Mouse (Mus musculus) lung, adult 2 months (tissue): Measurements from ENCODE around the gene Rpgr. TPM values are rescaled to one million over a fixed set of nuclear protein-coding genes. Genes with fewer than 3 reads are reported as not detected.
A peak's percentile ranks its signal among the peaks of the same experiment; 100 is the strongest.

Source experiments
- DNase-seq: peaks from one replicate; pipeline ENCODE4 v3.0.0; 2022
- H3K4me1 ChIP-seq: fragments of 200-500 bp; 2 replicates; pipeline ENCODE4 v1.6.1; 2011; ENCODE audit warnings: low read length; ENCODE audit not compliant: control insufficient read depth, insufficient read depth
- H3K4me3 ChIP-seq: fragments of 200-500 bp; replicated peaks from 2 replicates; pipeline ENCODE3; 2011; ENCODE audit warnings: low read depth, mild to moderate bottlenecking, control low read depth, low read length; ENCODE audit errors: extremely low read depth
- CTCF ChIP-seq: fragments of 200-500 bp; IDR thresholded peaks from 2 replicates; pipeline ENCODE4 v1.5.1; 2011; ENCODE audit warnings: mild to moderate bottlenecking, low read length, control low read depth; ENCODE audit not compliant: insufficient read depth
- POLR2A ChIP-seq: fragments of 200-500 bp; IDR thresholded peaks from 2 replicates; pipeline ENCODE4 v1.6.1; 2011; ENCODE audit warnings: low read depth, mild to moderate bottlenecking, control low read depth, low read length, borderline replicate concordance; ENCODE audit errors: extremely low read depth
- WGBS: fragments of 180-500 bp; shearing (Covaris S2); methylation state at CpG from one replicate; pipeline ENCODE4 v1.1.7; 2018; 5-methylcytosine and 5-hydroxymethylcytosine counted together
- polyA plus RNA-seq: library from polyadenylated mRNA; depleted of rRNA; stranded (reverse); fragments of >200 nt; gene quantifications from 2 replicates; pipeline ENCODE4 v1.2.3, GENCODE M21; 2012; rRNA removed

Gene Rpgr
- polyA plus RNA-seq, 1 experiment, result 2.2 TPM

- no peak for TF ChIP-seq CTCF
- TF ChIP-seq POLR2A, result no peak
- no peaks in the 10 kb centered on the region for H3K4me1 ChIP-seq
- H3K4me3 ChIP-seq, result no peak overlapping the region
- DNase-seq, result no peak
- 79% methylated on average over 3 of the region's 3 CpGs for WGBS
These were observed 120.9 kb downstream of the Rpgr start for GRCm38 (mm10) chrX:10095797-10096196.

- DNase-seq, result no peak
- Histone ChIP-seq H3K4me1 (no peaks in the 10 kb centered on the region), H3K4me3 (no peak overlapping the region)
- WGBS, result 86% methylated on average over 3 of the region's 3 CpGs
- no peak for TF ChIP-seq CTCF
These were observed 136.3 kb downstream of the Rpgr start for GRCm38 (mm10) chrX:10080385-10080784.

GRCm38 (mm10) chrX:10079981-10080380, 136.7 kb downstream of the Rpgr start:
- Histone ChIP-seq H3K4me1 (no peaks in the 10 kb centered on the region), H3K4me3 (no peak overlapping the region)
- no peak for TF ChIP-seq POLR2A
- TF ChIP-seq CTCF, result no peak
- DNase-seq, result no peak
- 75% methylated on average over 1 of the region's 1 CpGs for WGBS

- no peak for DNase-seq
- H3K4me3 ChIP-seq, result no peak overlapping the region
- TF ChIP-seq CTCF (no peak), POLR2A (no peak)
- WGBS, result 61% methylated on average over 3 of the region's 3 CpGs
- no peaks in the 10 kb centered on the region for H3K4me1 ChIP-seq
These were observed 142.8 kb downstream of the Rpgr start for GRCm38 (mm10) chrX:10073966-10074365.

GRCm38 (mm10) chrX:10071529-10071928, 145.2 kb downstream of the Rpgr start:
- no peak overlapping the region for H3K4me3 ChIP-seq
- WGBS, result 54% methylated on average over 2 of the region's 2 CpGs
- no peak for DNase-seq
- no peaks in the 10 kb centered on the region for H3K4me1 ChIP-seq
- TF ChIP-seq CTCF (no peak), POLR2A (no peak)

GRCm38 (mm10) chrX:10070689-10071088, 146.0 kb downstream of the Rpgr start:
- TF ChIP-seq CTCF (peak; percentile 37; the same call in 1 of the 2 replicates), POLR2A (no peak)
- WGBS, result 28% methylated on average over 6 of the region's 6 CpGs
- Histone ChIP-seq H3K4me1 (no peaks in the 10 kb centered on the region), H3K4me3 (no peak overlapping the region)
- DNase-seq, result no peak

GRCm38 (mm10) chrX:10069405-10069804, 147.3 kb downstream of the Rpgr start:
- 71% methylated on average over 4 of the region's 4 CpGs for WGBS
- no peak for TF ChIP-seq POLR2A
- no peak for TF ChIP-seq CTCF
- H3K4me3 ChIP-seq, result no peak overlapping the region
- no peaks in the 10 kb centered on the region for H3K4me1 ChIP-seq
- DNase-seq, result no peak

GRCm38 (mm10) chrX:10063781-10064180, 152.9 kb downstream of the Rpgr start:
- TF ChIP-seq POLR2A, result no peak
- TF ChIP-seq CTCF, result no peak
- WGBS, result 53% methylated on average over 1 of the region's 1 CpGs
- Histone ChIP-seq H3K4me1 (no peaks in the 10 kb centered on the region), H3K4me3 (no peak overlapping the region)
- DNase-seq, result no peak

- H3K4me1 ChIP-seq, result no peaks in the 10 kb centered on the region
- H3K4me3 ChIP-seq, result no peak overlapping the region
- no peak for DNase-seq
- WGBS, result 52% methylated on average over 2 of the region's 2 CpGs
- no peak for TF ChIP-seq CTCF
- no peak for TF ChIP-seq POLR2A
These were observed 153.4 kb downstream of the Rpgr start for GRCm38 (mm10) chrX:10063361-10063760.

- no peak for DNase-seq
- TF ChIP-seq POLR2A, result no peak
- H3K4me1 ChIP-seq, result no peaks in the 10 kb centered on the region
- WGBS, result 79% methylated on average over 4 of the region's 4 CpGs
- no peak overlapping the region for H3K4me3 ChIP-seq
These were observed 154.5 kb downstream of the Rpgr start for GRCm38 (mm10) chrX:10062201-10062600.

GRCm38 (mm10) chrX:10034666-10035065, 182.1 kb downstream of the Rpgr start:
- no peak for DNase-seq
- H3K4me3 ChIP-seq, result no peak overlapping the region

More at GRCm38 (mm10) chrX:10034666-10035065, 182.1 kb downstream of the Rpgr start:
- no peaks in the 10 kb centered on the region for H3K4me1 ChIP-seq
- TF ChIP-seq CTCF (peak; percentile 27; the same call in 1 of the 2 replicates), POLR2A (no peak)

Other genes starting within 250 kb of the Rpgr start
- 20.7 and 22.2 TPM in 2 replicates for gene Srpx, start 99.2 kb downstream of the Rpgr start, polyA plus RNA-seq
- 0.21 TPM in 1 of 2 replicates, not detected in the other for gene Otc, start 35.4 kb upstream of the Rpgr start, polyA plus RNA-seq